Mouse (Mus musculus) olfactory bulb, adult 2 months (tissue): ENCODE data around the gene Ptpa.

ENCODE experiments used
- CTCF ChIP-seq: fragments of 200-500 bp; IDR thresholded peaks from 2 replicates; pipeline ENCODE4 v1.5.1; 2012; ENCODE audit warnings: low read depth, mild to moderate bottlenecking, low read length, moderate library complexity; ENCODE audit not compliant: insufficient read depth
- POLR2A ChIP-seq: fragments of 200-500 bp; IDR thresholded peaks from 2 replicates; pipeline ENCODE4 v1.6.1; 2012; ENCODE audit warnings: mild to moderate bottlenecking, low read depth, low read length, moderate library complexity; ENCODE audit not compliant: insufficient read depth

DNA sequence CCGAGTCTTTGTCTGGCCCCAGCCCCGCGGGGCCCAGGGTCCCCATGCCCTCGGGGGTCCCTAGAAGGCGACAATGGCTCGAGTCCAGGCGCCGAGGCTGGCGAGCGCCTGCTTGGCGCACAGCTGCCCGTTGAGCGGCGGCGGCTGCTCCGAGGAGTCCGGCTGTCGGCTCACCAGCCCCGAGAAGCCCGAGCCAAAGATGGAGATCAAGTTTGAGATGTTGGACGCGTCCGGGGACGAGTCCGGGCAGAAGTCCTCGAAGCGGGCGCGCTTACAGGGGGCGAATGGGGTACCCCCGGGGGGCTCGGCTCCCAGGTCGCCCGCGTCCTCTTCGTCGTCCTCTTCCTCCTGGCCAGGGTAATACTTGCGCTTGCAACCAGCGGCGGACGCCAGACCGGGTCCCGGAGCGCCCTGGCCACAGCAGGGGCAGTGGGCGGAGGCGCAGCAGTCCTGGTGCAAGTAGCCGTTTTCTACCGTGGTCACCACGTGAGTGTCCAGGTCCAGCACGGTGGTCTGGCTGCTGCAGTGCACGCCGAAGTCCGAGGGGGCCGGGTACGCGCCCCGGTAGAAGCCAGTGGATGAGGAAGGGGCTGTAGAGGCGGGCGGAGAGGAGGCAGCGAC is 57.0 kb downstream of the Ptpa start:
- no peak for TF ChIP-seq POLR2A
- TF ChIP-seq CTCF: no peak
